Mouse (Mus musculus) heart, adult 2 months (tissue): ENCODE data around the gene Bpi. TPM values are rescaled to one million over a fixed set of nuclear protein-coding genes. Genes with fewer than 3 reads are reported as not detected.

Experiments
- DNase-seq, 2 experiments: peaks; one replicate each; pipeline ENCODE4 v3.0.0; 2021
- H3K27ac ChIP-seq: fragments of 200-600 bp; 2 replicates; pipeline ENCODE4 v1.8.1; 2022
- H3K27me3 ChIP-seq: fragments of 200-500 bp; 2 replicates; pipeline ENCODE4 v1.6.1; 2012; ENCODE audit warnings: mild to moderate bottlenecking, low read length, inconsistent platforms, mixed read lengths; ENCODE audit not compliant: control insufficient read depth, insufficient read depth
- H3K36me3 ChIP-seq: fragments of 200-500 bp; 2 replicates; pipeline ENCODE4 v1.6.1; 2012; ENCODE audit warnings: low read length, inconsistent platforms; ENCODE audit not compliant: control insufficient read depth, insufficient read depth
- H3K4me1 ChIP-seq: fragments of 200-500 bp; 2 replicates; pipeline ENCODE4 v1.6.1; 2011; ENCODE audit warnings: low read length; ENCODE audit not compliant: control insufficient read depth, insufficient read depth
- H3K4me3 ChIP-seq: fragments of 200-600 bp; 2 replicates; pipeline ENCODE4 v1.8.1; 2022
- H3K79me2 ChIP-seq: fragments of 200-500 bp; replicated peaks from 2 replicates; pipeline ENCODE4 v1.6.1; 2012; ENCODE audit warnings: mild to moderate bottlenecking, inconsistent platforms, low read length, moderate library complexity, mixed read lengths; ENCODE audit not compliant: control insufficient read depth, insufficient read depth
- H3K9ac ChIP-seq: fragments of 200-500 bp; 2 replicates; pipeline ENCODE4 v1.6.1; 2012; ENCODE audit warnings: low read depth, mild to moderate bottlenecking, control low read depth, inconsistent platforms, low read length, mixed read lengths
- CTCF ChIP-seq: fragments of 200-600 bp; IDR thresholded peaks from 2 replicates; pipeline ENCODE4 v1.8.1; 2022; ENCODE audit warnings: antibody characterized with exemption, mild to moderate bottlenecking, moderate library complexity
- EP300 ChIP-seq: fragments of 200-500 bp; IDR thresholded peaks from 2 replicates; pipeline ENCODE4 v1.6.1; 2011; ENCODE audit warnings: low read depth, low read length, control low read depth; ENCODE audit not compliant: insufficient read depth
- POLR2A ChIP-seq: fragments of 200-500 bp; IDR thresholded peaks from 2 replicates; pipeline ENCODE4 v1.6.1; 2011; ENCODE audit warnings: mild to moderate bottlenecking, low read depth, low read length, control low read depth; ENCODE audit not compliant: insufficient read depth
- WGBS: fragments of 180-500 bp; shearing (Covaris S2); methylation state at CpG from one replicate; pipeline ENCODE4 v1.1.7; 2018; 5-methylcytosine and 5-hydroxymethylcytosine counted together
- intact Hi-C: fragments of 180-260 bp; cut with DNase I; formaldehyde crosslinking; loops from one replicate; pipeline ENCODE4 v1.15.1; 2025
- polyA plus RNA-seq: library from polyadenylated mRNA; depleted of rRNA; stranded (reverse); fragments of >200 nt; gene quantifications from 2 replicates; pipeline ENCODE4 v1.2.3, GENCODE M21; 2012
- total RNA-seq, 2 experiments: library from RNA; stranded (reverse); gene quantifications; 2 replicates each; pipeline ENCODE4 v1.2.3; 2021

Bpi gene
- total and polyA plus RNA-seq, 3 experiments = 0.13 TPM; not detected in 2

DNA sequence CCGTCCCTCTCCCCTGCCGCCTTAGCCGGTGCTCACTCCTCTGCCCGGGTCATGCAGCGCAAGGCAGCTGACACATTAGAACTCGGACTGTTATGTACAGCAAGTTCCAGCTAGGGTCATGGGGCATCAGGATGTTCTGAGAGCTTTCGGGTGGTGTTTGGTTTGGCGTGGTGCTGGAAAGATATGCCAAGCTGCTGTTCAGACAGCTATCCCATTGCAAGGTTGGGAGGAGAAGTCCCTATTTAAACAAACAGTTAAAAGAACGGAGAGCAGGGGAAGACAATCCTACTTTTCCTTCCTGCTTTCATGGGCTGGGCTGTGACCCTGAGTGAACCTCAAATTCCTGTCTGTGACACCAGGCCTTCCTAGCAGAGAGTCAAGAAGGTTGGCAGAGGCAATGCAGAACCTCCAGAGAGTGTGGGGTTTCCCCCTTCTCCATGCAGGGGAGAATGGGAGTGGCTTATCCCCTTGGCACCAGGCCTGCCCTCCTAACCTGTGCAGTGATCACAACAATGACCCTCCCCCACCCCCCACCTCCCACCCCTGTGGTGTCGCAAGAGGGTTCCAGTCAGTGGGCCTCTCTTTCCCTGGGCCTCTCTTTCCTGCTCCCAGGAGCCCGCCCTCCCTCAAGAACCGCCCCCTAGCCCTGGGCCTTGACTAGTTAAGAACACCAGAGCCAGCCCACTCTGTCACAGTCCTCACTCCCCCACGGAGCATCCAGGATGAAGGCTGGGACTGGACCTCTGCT lies 48.2 kb downstream of the Bpi start, which contains the start of gene Lbp:
Gene Lbp, plus strand, starts transcription at position 546 of the 748 bp plus-strand sequence.
- intact Hi-C loops = no loop called here
- Histone ChIP-seq H3K36me3 (no peaks in the 10 kb centered on the region), H3K27ac (peak within 1 kb of the TSS; percentile 41), H3K4me1 (peaks cover 7% of the 10 kb centered on the region), H3K4me3 (no peak within 1 kb of the TSS), H3K9ac (peak within 1 kb of the TSS; percentile 42), H3K27me3 (no peaks in the 10 kb centered on the region), H3K79me2 (no peaks in the 10 kb centered on the region)
- DNase-seq = peak; percentile 56 to 65
- TF ChIP-seq POLR2A (peak; percentile 57; the same call in 1 of the 2 replicates), CTCF (no peak), EP300 (0 out of 2 replicates have a peak, but pooled peaks have one; percentile 21)
- WGBS = 27% methylated on average over 11 of the region's 13 CpGs

DNA sequence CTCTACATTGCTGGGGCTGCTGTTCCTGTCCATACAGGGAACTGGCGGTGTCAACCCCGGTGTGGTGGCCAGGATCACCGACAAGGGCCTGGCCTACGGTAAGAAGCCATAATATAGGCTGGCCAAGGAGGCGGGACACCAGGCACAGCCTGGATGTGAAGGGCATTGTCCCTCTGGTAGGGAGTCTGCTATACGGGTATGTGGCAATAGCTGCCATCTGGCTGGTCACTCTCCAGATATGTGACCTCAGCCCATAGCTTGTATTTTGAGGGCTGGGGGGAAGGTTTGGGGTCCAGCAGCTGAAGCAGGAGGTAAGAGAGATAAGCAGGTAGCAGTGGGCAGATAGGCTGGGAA lies 48.8 kb downstream of the Bpi start:
- H3K4me1 ChIP-seq = peaks cover 7% of the 10 kb centered on the region
- WGBS = 40% methylated on average over 6 of the region's 6 CpGs
- no peaks in the 10 kb centered on the region for H3K27me3 ChIP-seq
- peak overlapping the region; percentile 42 for H3K9ac ChIP-seq
- H3K4me3 ChIP-seq = no peak overlapping the region
- peak overlapping the region; percentile 41 for H3K27ac ChIP-seq
- H3K36me3 ChIP-seq = no peaks in the 10 kb centered on the region
- no peak for DNase-seq
- intact Hi-C loops = no loop called here
- no peaks in the 10 kb centered on the region for H3K79me2 ChIP-seq
- no peak for TF ChIP-seq CTCF
- no peak for TF ChIP-seq EP300
- no peak for TF ChIP-seq POLR2A

DNA sequence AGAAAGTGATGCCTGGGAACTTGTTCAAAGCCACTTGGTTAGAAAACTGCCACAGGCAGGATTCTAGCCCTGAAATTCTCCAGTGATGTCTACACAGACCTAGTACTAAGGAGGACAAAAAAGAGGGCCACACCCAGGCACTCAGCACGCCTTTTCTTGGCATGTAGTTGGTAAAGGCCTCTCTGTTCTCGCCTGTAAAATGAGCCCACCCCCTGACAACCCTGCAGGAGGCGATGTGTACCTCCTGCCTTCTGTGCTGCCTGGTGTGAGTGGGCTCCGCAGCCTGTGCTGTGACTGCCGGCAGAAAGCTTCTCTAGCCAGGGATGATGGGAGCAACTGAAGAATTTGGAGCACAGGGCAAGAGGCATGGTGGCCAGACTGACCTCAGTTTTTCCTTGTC lies 50.4 kb downstream of the Bpi start:
- TF ChIP-seq EP300 (no peak), CTCF (no peak), POLR2A (no peak)
- no peak for DNase-seq
- no peak overlapping the region for H3K9ac ChIP-seq
- intact Hi-C loops = no loop called here
- no peak overlapping the region for H3K27ac ChIP-seq
- 57% methylated on average over 5 of the region's 5 CpGs for WGBS
- peaks cover 7% of the 10 kb centered on the region for H3K4me1 ChIP-seq
- H3K4me3 ChIP-seq = no peak overlapping the region
- no peaks in the 10 kb centered on the region for H3K79me2 ChIP-seq
- H3K27me3 ChIP-seq = no peaks in the 10 kb centered on the region
- H3K36me3 ChIP-seq = no peaks in the 10 kb centered on the region

DNA sequence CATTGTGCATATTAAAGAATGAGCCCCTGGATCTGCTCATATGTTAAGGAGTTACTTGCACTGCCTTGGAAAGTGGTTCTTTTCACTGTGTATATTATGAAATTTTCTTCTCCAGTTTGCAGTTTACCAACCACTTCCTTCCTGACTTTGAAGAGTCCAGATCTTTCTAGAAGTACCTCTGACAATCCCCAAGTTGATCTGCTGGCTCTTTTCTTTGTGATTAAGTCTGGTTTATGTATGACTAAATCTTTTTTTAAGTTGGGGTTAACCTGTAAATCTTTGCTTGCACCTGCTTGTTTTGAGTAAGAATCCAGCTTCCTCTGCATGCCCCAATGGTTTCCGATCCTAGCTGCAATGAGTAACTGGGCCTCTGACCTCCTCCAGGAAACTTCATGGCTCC lies 55.2 kb downstream of the Bpi start:
- H3K4me3 ChIP-seq = no peak overlapping the region
- TF ChIP-seq EP300 (no peak), POLR2A (no peak), CTCF (no peak)
- intact Hi-C loops = no loop called here
- no peak overlapping the region for H3K27ac ChIP-seq
- no peaks in the 10 kb centered on the region for H3K4me1 ChIP-seq
- H3K36me3 ChIP-seq = no peaks in the 10 kb centered on the region
- 77% methylated on average over 1 of the region's 1 CpGs for WGBS
- no peaks in the 10 kb centered on the region for H3K27me3 ChIP-seq
- H3K79me2 ChIP-seq = no peaks in the 10 kb centered on the region
- no peak overlapping the region for H3K9ac ChIP-seq
- no peak for DNase-seq

DNA sequence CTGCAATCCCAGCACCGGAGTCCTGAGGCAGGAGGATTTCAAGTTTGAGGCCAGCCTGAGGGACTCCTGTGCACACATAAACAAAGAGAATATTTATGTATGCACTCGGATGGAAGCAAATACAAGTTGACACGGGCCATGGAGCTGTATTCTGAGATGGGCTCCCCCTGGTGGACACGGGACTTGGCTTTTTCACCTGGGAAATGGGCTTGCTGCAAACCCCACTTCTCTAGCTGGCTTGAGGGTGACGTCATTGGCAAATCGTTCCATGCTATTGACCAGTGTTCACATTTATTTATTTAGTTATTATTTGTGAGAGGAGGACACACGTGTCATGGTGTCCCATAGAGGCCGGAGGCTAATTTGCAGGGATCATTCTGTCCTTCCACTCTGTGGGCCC lies 58.5 kb downstream of the Bpi start:
- 65% methylated on average over 8 of the region's 8 CpGs for WGBS
- H3K36me3 ChIP-seq = no peaks in the 10 kb centered on the region

DNA sequence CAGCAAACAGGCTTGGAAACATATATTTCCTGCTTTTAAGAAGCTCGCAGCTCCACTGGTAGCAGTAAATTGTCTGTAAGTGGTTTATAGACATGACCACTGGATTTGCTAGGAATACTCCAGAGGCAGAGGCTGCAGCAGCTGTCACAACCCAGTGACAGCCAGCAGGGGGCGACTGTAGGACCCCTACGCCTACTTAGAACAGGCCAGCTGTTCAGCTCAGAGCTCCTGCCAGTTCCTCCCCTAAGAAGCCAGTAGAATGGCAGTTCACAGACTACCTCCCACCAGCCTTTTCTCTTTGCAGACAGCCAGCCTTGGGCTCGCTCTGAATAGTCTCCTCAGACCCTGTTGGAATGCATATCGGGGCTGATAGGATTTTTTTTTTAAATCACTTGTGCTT lies 59.1 kb downstream of the Bpi start:
- TF ChIP-seq EP300 = no peak
- TF ChIP-seq CTCF = peak; percentile 73
- DNase-seq = peak; percentile 32 to 55
- Histone ChIP-seq H3K36me3 (no peaks in the 10 kb centered on the region), H3K4me1 (no peaks in the 10 kb centered on the region), H3K4me3 (no peak overlapping the region), H3K27me3 (no peaks in the 10 kb centered on the region), H3K79me2 (no peaks in the 10 kb centered on the region), H3K27ac (no peak overlapping the region), H3K9ac (no peak overlapping the region)
- 30% methylated on average over 5 of the region's 5 CpGs for WGBS
- intact Hi-C loops = no loop called here

More for the DNA sequence above, 58.5 kb downstream of the Bpi start:
- Histone ChIP-seq H3K27me3 (no peaks in the 10 kb centered on the region), H3K9ac (no peak overlapping the region), H3K4me1 (no peaks in the 10 kb centered on the region), H3K79me2 (no peaks in the 10 kb centered on the region), H3K4me3 (no peak overlapping the region), H3K27ac (no peak overlapping the region)
- intact Hi-C loops = no loop called here
- no peak for DNase-seq
- TF ChIP-seq EP300 (no peak), CTCF (peak; percentile 49)
